Mouse (Mus musculus) brown adipose tissue, adult 24 weeks (tissue): Measurements from ENCODE around the gene Tuba3a. TPM values are rescaled to one million over a fixed set of nuclear protein-coding genes. Genes with fewer than 3 reads are reported as not detected.

Experiments
- H3K27ac ChIP-seq: fragments of 200-500 bp; replicated peaks from 2 replicates; pipeline ENCODE4 v1.5.1; 2012; ENCODE audit warnings: low read depth, mild to moderate bottlenecking, low read length
- H3K4me1 ChIP-seq: fragments of 200-500 bp; 2 replicates; pipeline ENCODE4 v1.6.1; 2012; ENCODE audit warnings: low read length, mixed read lengths; ENCODE audit not compliant: control insufficient read depth, insufficient read depth, insufficient read length
- H3K4me3 ChIP-seq: fragments of 200-500 bp; 2 replicates; pipeline ENCODE4 v1.5.1; 2012; ENCODE audit warnings: low read depth, mild to moderate bottlenecking, low read length, moderate library complexity; ENCODE audit not compliant: insufficient read depth
- polyA plus RNA-seq: library from polyadenylated mRNA; stranded (reverse); fragments of >200 nt; gene quantifications from 2 replicates; pipeline ENCODE4 v1.2.4, GENCODE M21; 2012; ENCODE audit not compliant: missing spikeins, insufficient read depth, insufficient read length

Tuba3a gene
- polyA plus RNA-seq, 1 experiment = not detected

- peak overlapping the region; percentile 42 for H3K27ac ChIP-seq
- H3K4me3 ChIP-seq = no peak overlapping the region
- peaks cover 16% of the 10 kb centered on the region for H3K4me1 ChIP-seq
These were observed 51.4 kb downstream of the Tuba3a start for GRCm38 (mm10) chr6:125234520-125234828.

DNA sequence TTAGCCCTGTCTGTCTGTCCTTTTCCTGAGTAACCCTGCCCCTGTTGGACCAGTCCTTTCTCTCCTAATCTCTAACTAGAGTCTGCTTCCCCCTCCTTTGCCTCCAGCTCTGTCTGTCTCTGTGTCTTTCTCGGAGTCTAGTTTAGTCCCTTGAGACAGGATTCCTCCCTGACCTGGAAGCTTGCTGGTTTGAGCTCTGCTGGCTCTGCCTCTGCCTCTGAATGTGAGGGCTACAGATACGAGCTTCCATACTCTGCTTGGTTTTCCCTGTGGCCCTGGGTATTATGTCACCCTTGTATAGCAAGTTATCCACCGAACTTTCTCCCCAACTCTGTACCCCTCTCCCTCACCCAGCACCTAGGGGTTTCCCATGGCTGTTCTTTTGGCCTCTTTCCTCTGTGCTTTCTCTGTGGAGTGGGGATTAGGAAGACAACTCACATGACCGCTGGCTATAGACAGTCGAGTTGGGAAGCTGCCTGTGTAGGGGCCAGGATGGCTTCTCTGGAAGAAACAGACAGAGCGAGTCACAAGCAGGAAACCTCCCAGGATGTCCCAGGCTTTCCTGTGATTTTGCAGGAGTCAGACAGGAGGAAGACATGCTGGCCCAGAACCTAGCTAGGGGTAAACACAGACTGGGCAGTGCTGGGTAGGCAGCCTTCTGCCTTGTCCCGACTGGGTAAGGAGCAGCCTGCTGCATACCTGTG, 51.9 kb downstream of the Tuba3a start:
- peak overlapping the region; percentile 42 for H3K27ac ChIP-seq
- peaks cover 16% of the 10 kb centered on the region for H3K4me1 ChIP-seq
- no peak overlapping the region for H3K4me3 ChIP-seq

DNA sequence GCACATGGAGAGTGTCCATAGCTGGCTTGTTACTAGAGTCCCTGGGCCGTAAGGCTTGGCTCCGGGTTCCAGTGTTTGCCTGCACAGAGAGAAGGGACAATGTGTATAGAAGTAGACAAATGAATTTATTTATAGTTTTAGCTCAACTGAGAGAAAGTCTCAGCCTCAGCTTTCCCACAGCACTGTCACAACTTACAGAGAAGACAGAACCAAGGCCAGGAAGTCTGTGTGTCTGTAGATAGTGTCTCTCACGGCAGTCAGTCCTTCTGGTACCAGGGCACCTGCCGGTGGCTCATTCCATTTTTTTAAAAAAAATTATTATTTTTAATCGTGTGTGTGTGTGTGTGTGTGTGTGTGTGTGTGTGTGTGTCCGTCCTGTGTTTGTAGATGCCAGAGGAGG, 53.3 kb downstream of the Tuba3a start:
- H3K27ac ChIP-seq = peak overlapping the region; percentile 90
- H3K4me3 ChIP-seq = peak overlapping the region; percentile 91; the same call in 1 of the 2 replicates
- peaks cover 16% of the 10 kb centered on the region for H3K4me1 ChIP-seq

DNA sequence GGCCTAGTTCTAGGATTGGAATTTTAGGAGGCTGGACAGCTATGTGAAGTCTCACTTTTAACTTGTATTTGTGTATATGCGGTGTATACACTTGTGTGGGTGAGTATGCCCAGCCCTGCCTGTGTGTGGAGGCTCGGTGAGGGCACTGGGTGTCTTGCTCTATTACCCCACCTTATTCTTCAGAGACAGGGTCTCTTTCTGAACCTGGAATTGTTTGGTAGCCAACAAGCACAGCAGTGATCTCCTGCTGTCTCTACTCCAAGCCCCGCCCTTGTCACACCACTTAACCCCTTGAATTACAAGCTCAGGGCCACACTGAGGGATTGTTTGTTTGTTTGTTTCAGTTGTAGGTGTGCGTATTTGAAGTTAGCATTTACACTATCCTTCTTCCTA, 53.8 kb downstream of the Tuba3a start:
- peak overlapping the region; percentile 91 for H3K4me3 ChIP-seq

DNA sequence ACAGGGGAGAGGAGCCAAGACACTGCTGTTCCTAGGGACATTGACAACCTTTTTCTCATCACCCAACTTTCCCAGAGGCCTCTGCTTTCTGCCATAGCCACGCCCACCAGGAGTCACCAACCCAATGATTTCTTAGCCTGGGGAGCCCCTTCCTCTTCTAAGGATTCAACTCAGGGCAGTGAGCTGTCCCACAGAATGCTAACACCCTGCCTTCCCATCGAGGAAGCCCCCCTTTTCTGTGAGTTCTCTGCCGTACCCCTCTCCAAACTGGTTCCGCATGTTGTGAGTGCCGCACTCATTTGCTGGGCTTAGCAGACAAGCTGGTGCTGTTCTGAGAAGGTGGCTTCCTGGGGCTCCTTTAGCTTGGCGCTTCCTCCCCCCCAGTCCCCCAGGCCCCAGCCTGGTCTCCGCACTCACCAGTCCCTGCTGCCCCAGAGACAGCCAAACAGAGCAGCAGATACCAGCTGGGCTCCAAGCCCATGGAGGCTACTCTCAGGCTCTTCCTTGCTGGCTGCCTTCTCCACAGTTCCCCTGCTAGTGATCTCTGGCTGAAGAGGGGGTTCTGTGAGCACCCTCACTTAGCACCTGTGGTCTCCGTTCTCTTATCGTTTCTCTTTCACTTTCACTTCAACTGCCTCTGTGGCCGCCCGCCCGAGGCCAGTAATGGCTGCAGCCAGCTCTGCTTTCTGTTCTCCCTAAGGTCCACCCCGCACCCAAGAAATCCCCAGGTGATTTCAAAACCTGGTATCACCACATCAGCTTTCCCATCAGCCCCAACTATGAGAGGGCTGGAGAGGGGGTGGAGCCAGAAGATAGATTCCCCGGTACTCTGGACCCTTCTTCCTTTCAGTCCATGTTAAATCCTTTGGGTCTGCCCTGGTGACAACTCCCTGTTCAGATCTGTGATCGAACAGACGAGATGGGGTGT, 54.5 kb downstream of the Tuba3a start, which contains the start of gene Tapbpl:
Gene Tapbpl, minus strand, starts transcription at position 744 of the 928 bp plus-strand sequence.
- Histone ChIP-seq H3K4me1 (peaks cover 16% of the 10 kb centered on the region), H3K27ac (peak within 1 kb of the TSS; percentile 90), H3K4me3 (peak within 1 kb of the TSS; percentile 91)

More for the DNA sequence above, 53.8 kb downstream of the Tuba3a start:
- peaks cover 16% of the 10 kb centered on the region for H3K4me1 ChIP-seq
- H3K27ac ChIP-seq = peak overlapping the region; percentile 90

- Histone ChIP-seq H3K4me3 (peak overlapping the region; percentile 28), H3K4me1 (peaks cover 16% of the 10 kb centered on the region), H3K27ac (peak overlapping the region; percentile 18)
These were observed 55.3 kb downstream of the Tuba3a start for GRCm38 (mm10) chr6:125230571-125230970.

Other genes with a start within 250 kb of the Tuba3a start
- 32.1 and 34.0 TPM in 2 replicates for gene Ing4, start 246.3 kb downstream of the Tuba3a start, polyA plus RNA-seq
- 5.1 and 5.5 TPM in 2 replicates for gene Acrbp, start 236.4 kb downstream of the Tuba3a start, polyA plus RNA-seq
- not detected in 2 replicates for gene Lpar5, start 218.1 kb downstream of the Tuba3a start, polyA plus RNA-seq
- 73.3 and 90.8 TPM in 2 replicates for gene Chd4, start 190.1 kb downstream of the Tuba3a start, polyA plus RNA-seq
- gene Nop2, start 154.1 kb downstream of the Tuba3a start, polyA plus RNA-seq = 10.0 and 16.0 TPM in 2 replicates
- 2.9 and 3.2 TPM in 2 replicates for gene Iffo1, start 140.8 kb downstream of the Tuba3a start, polyA plus RNA-seq
- 1,014 and 1,139 TPM in 2 replicates for gene Gapdh, start 119.6 kb downstream of the Tuba3a start, polyA plus RNA-seq
- 7.5 and 9.2 TPM in 2 replicates for gene Ncapd2, start 94.3 kb downstream of the Tuba3a start, polyA plus RNA-seq
- 316 and 439 TPM in 2 replicates for gene Mrpl51, start 94.2 kb downstream of the Tuba3a start, polyA plus RNA-seq
- gene Vamp1, start 70.5 kb downstream of the Tuba3a start, polyA plus RNA-seq = 5.4 and 7.7 TPM in 2 replicates
- 16.1 and 24.1 TPM in 2 replicates for gene Tapbpl, start 54.2 kb downstream of the Tuba3a start, polyA plus RNA-seq
- not detected in 2 replicates for gene Cd27, start 49.0 kb downstream of the Tuba3a start, polyA plus RNA-seq
- gene Ltbr, start 27.8 kb upstream of the Tuba3a start, polyA plus RNA-seq = 30.9 and 34.5 TPM in 2 replicates
- 0.88 and 1.1 TPM in 2 replicates for gene Scnn1a, start 34.6 kb upstream of the Tuba3a start, polyA plus RNA-seq
- 52.3 and 69.7 TPM in 2 replicates for gene Tnfrsf1a, start 63.3 kb upstream of the Tuba3a start, polyA plus RNA-seq
- gene Plekhg6, start 94.8 kb upstream of the Tuba3a start, polyA plus RNA-seq = 0.33 TPM in 1 of 2 replicates, not detected in the other
- gene Cd9, start 208.7 kb upstream of the Tuba3a start, polyA plus RNA-seq = 13.5 and 22.6 TPM in 2 replicates